Mouse (Mus musculus): ENCODE measurements around the gene Dus3l. TPM values are rescaled to one million over a fixed set of nuclear protein-coding genes. Genes with fewer than 3 reads are reported as not detected.

Gene Dus3l
- total RNA-seq, 2 experiments from 2014 or later = 69.0 to 73.5 TPM

DNA sequence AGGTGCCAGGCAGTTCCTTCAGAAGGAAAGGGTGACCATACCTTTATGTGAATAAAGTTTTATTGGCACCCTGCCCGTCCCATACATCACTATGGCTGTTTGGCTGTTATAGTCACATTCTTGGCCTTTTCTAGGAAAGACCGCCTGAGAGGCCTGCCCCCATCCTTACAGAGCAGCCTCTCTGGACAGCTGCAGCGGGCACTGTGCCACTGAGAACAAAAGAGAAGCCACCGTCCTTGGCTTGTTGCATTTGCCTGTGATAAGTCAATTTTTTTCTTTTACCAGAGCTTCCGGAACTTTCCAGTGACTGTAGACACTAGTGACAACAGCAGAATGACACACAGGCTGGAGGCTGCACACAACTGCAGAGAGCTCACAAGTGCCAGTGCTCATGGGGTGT is 40.4 kb downstream of the Dus3l start:
- no peak overlapping the region for H3K4me3 ChIP-seq
- intact Hi-C loops (cut with DNase I) = loop anchor here (5.0 kb wide), 3 partner anchors 147 to 362 kb away; partner anchors contain the start of gene Pspn
- DNase-seq (ENCODE audit: extremely low spot score in 1 of 2, low spot score in 2 of 2) = no peak
- H3K27ac ChIP-seq = no peak overlapping the region
- no peak for TF ChIP-seq CTCF (IDR thresholded peaks at IDR 0.05)

GRCm38 (mm10) chr17:56805784-56806183 is 41.2 kb downstream of the Dus3l start:
- no peak for DNase-seq (ENCODE audit: extremely low spot score in 1 of 2, low spot score in 2 of 2)
- TF ChIP-seq CTCF (IDR thresholded peaks at IDR 0.05) = peak; percentile 32
- intact Hi-C loops (cut with DNase I) = loop anchor here (5.0 kb wide), 3 partner anchors 147 to 362 kb away; partner anchors contain the start of gene Pspn
- no peak overlapping the region for H3K4me3 ChIP-seq
- no peak overlapping the region for H3K27ac ChIP-seq

GRCm38 (mm10) chr17:56808518-56808917 is 44.0 kb downstream of the Dus3l start:
- H3K4me3 ChIP-seq = no peak overlapping the region
- no peak overlapping the region for H3K27ac ChIP-seq
- DNase-seq (ENCODE audit: extremely low spot score in 1 of 2, low spot score in 2 of 2) = peak; percentile 80 to 86
- TF ChIP-seq CTCF (IDR thresholded peaks at IDR 0.05) = peak; percentile 97
- intact Hi-C loops (cut with DNase I) = loop anchor here (1.0 to 5.0 kb wide), 7 partner anchors 50 to 526 kb away; partner anchors contain the start of gene Pspn

- Histone ChIP-seq H3K27ac (peak overlapping the region; percentile 24; the same call in 1 of the 2 replicates), H3K4me3 (no peak overlapping the region)
- no peak for TF ChIP-seq CTCF (IDR thresholded peaks at IDR 0.05)
- intact Hi-C loops (cut with DNase I) = loop anchor here (5.0 kb wide), 1 partner anchor 127 kb away; the partner anchor contains the start of gene Mllt1
- peak; percentile 63 to 78 for DNase-seq (ENCODE audit: extremely low spot score in 1 of 2, low spot score in 2 of 2)
Measured at GRCm38 (mm10) chr17:56810245-56810644, 45.7 kb downstream of the Dus3l start.

- Histone ChIP-seq H3K27ac (peak overlapping the region; percentile 34), H3K4me3 (no peak overlapping the region)
- DNase-seq (ENCODE audit: extremely low spot score in 1 of 2, low spot score in 2 of 2) = peak; percentile 78 to 86
- no peak for TF ChIP-seq CTCF (IDR thresholded peaks at IDR 0.05)
- intact Hi-C loops (cut with DNase I) = loop anchor here (1.0 to 5.0 kb wide), 2 partner anchors 13 to 123 kb away; partner anchors contain the start of gene Mllt1
Measured at GRCm38 (mm10) chr17:56814316-56815056, 49.9 kb downstream of the Dus3l start.

DNA sequence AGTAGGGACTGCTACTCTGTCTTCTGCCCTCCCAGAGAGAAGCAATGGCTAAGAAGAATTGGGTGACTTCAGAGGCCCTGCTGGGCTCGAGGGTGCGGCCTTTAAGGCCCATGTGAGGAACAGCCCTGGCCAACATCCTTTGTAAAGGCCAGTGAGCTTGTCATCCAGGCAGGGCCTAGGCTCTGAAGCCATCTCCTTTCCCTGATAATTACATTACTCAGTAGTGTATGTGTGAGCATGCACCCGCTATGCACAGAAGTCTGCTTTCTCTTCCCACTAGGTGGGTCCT is 50.4 kb downstream of the Dus3l start:
- DNase-seq (ENCODE audit: extremely low spot score in 1 of 2, low spot score in 2 of 2) = no peak
- H3K27ac ChIP-seq = peak overlapping the region; percentile 34
- TF ChIP-seq CTCF (IDR thresholded peaks at IDR 0.05) = no peak
- no peak overlapping the region for H3K4me3 ChIP-seq
- intact Hi-C loops (cut with DNase I) = loop anchor here (1.0 kb wide), 1 partner anchor 12 kb away; no protein-coding TSS in a partner anchor

- intact Hi-C loops (cut with DNase I) = no loop called here
- Histone ChIP-seq H3K27ac (no peak overlapping the region), H3K4me3 (no peak overlapping the region)
- TF ChIP-seq CTCF (IDR thresholded peaks at IDR 0.05) = no peak
- no peak for DNase-seq (ENCODE audit: extremely low spot score in 1 of 2, low spot score in 2 of 2)
Measured at GRCm38 (mm10) chr17:56818067-56818636, 53.6 kb downstream of the Dus3l start.

GRCm38 (mm10) chr17:56819032-56819545 is 54.5 kb downstream of the Dus3l start:
- TF ChIP-seq CTCF (IDR thresholded peaks at IDR 0.05) = no peak
- DNase-seq (ENCODE audit: extremely low spot score in 1 of 2, low spot score in 2 of 2) = no peak
- Histone ChIP-seq H3K4me3 (no peak overlapping the region), H3K27ac (no peak overlapping the region)
- intact Hi-C loops (cut with DNase I) = no loop called here

Other genes starting within 250 kb of the Dus3l start
- gene Gm20219, start 210.4 kb upstream of the Dus3l start, total RNA-seq (2021) = 1 to 10 TPM; 2.5 to 4.0 TPM
- gene Safb2, start 180.2 kb upstream of the Dus3l start, total RNA-seq (2021) = 100 to 1,000 TPM; 133 to 148 TPM
- 100 to 1,000 TPM; 160 to 168 TPM for gene Safb, start 179.9 kb upstream of the Dus3l start, total RNA-seq (2021)
- gene 2410015M20Rik, start 155.0 kb upstream of the Dus3l start, total RNA-seq (2021) = 100 to 1,000 TPM; 123 to 148 TPM
- gene Rpl36, start 151.3 kb upstream of the Dus3l start, total RNA-seq (2021) = 100 to 1,000 TPM; 351 to 353 TPM
- 10 to 100 TPM; 62.7 to 62.8 TPM for gene Lonp1, start 137.9 kb upstream of the Dus3l start, total RNA-seq (2021)
- under 1 TPM; 0.38 to 0.65 TPM for gene Catsperd, start 136.6 kb upstream of the Dus3l start, total RNA-seq (2021)
- 100 to 1,000 TPM in 1 of 2 experiments, 10 to 100 TPM in 1; 92.7 to 101 TPM for gene Ranbp3, start 91.5 kb upstream of the Dus3l start, total RNA-seq (2021)
- 100 to 1,000 TPM; 202 to 208 TPM for gene Ndufa11, start 47.0 kb upstream of the Dus3l start, total RNA-seq (2021)
- 10 to 100 TPM in 1 of 2 experiments, 1 to 10 TPM in 1; 8.8 to 12.7 TPM for gene Vmac, start 46.7 kb upstream of the Dus3l start, total RNA-seq (2021)
- 1 to 10 TPM; 4.1 to 4.5 TPM for gene Nrtn, start 7.2 kb upstream of the Dus3l start, total RNA-seq (2021)
- 1 to 10 TPM; 1.3 to 2.6 TPM for gene Prr22, start 5.5 kb downstream of the Dus3l start, total RNA-seq (2021)
- 1 to 10 TPM; 2.2 to 3.5 TPM for gene Rfx2, start 66.3 kb downstream of the Dus3l start, total RNA-seq (2021)
- not detected for gene Acsbg2, start 109.7 kb downstream of the Dus3l start, total RNA-seq (2021)
- not detected for gene 1700061G19Rik, start 110.7 kb downstream of the Dus3l start, total RNA-seq (2021)
- 10 to 100 TPM; 80.8 to 87.6 TPM for gene Mllt1, start 170.7 kb downstream of the Dus3l start, total RNA-seq (2021)
- gene Acer1, start 217.4 kb downstream of the Dus3l start, total RNA-seq (2021) = not detected
- 10 to 100 TPM; 62.4 to 64.7 TPM for gene Clpp, start 225.5 kb downstream of the Dus3l start, total RNA-seq (2021)
- gene Alkbh7, start 232.6 kb downstream of the Dus3l start, total RNA-seq (2021) = 10 to 100 TPM; 22.8 to 26.9 TPM
- not detected for gene Pspn, start 235.3 kb downstream of the Dus3l start, total RNA-seq (2021)
- gene Gtf2f1, start 246.5 kb downstream of the Dus3l start, total RNA-seq (2021) = 10 to 100 TPM; 61.0 to 61.2 TPM
- gene Gm17949, start 246.7 kb downstream of the Dus3l start, total RNA-seq (2021) = under 1 TPM in 1 of 2 experiments, not detected in 1; 0.49 TPM

All from left cerebral cortex, adult 2 months (tissue).